Mouse (Mus musculus) layer of hippocampus, adult 9-10 months (tissue): ENCODE results near the gene Naa40.

Experiments
- DNase-seq: peaks from one replicate; pipeline ENCODE4 v3.0.0; 2022; ENCODE audit warnings: low spot score

Naa40 gene

GRCm38 (mm10) chr19:7265478-7266191, 24.7 kb upstream of the Naa40 start:
- no peak for DNase-seq

DNA sequence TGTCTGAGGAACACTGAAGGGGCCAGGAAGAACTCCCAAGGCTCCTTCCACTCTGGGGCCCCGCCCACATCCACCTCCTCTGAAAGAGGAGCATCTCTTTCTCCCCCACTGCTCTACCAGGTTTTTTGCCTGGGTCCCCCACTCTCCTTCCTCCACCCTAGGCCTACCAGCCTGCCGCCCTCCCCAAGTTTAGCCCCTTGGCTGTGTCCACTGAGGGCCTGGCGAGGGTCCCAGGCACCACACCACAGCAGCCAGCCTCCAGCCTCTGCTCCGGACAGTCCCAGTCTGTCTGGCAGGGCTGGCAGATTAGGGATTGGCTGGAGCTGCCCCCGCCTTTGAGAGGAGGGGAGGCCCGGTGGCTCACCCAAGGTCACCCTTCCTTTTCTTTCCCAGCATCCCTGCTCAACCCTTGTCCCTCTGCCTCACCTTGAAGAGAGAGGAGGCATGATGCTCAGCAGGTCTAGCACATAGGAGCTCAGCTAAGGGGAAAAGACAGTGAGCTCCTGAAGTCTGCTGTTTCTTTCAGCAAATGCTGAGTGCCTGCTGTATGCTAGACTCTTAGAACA, 23.9 kb upstream of the Naa40 start:
- no peak for DNase-seq

- DNase-seq, result no peak
These were observed 23.2 kb upstream of the Naa40 start for GRCm38 (mm10) chr19:7264088-7264765.

DNA sequence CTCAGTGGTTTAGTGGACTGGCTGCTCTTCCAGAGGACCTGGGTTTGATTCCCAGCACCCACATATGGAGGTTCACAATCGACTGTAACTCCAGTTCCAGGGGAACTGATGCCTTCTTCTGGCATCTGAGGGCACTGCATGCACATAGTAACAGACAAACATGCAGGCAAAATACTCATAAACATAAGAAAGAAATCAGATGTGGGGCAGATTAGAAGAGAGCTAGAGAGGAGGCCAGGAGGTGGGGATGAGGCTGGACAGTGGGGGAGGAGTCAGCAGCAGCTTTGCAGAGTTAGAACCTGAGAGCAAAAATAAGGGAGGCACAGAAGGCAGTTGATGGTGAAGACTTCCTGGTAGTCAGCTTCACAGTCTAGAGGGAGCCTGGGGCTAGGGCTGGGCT, 21.6 kb upstream of the Naa40 start:
- DNase-seq, result no peak

DNA sequence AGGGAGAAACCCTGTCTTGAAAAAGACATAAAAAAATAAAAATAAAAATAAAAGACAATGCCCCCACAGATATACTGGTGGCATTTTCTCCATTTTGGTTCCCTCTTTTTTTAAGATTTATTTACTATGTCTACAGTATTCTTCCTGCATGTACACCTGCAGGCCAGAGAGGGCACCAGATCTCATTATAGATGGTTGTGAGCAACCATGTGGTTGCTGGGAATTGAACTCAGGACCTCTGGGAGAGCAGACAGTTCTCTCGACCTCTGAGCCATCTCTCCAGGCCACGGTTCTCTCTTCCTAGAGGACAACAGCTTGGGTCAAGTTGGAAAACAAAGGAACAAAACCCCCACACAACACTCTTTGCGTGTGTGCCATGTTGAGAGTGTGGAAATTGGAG, 21.0 kb upstream of the Naa40 start:
- no peak for DNase-seq

DNA sequence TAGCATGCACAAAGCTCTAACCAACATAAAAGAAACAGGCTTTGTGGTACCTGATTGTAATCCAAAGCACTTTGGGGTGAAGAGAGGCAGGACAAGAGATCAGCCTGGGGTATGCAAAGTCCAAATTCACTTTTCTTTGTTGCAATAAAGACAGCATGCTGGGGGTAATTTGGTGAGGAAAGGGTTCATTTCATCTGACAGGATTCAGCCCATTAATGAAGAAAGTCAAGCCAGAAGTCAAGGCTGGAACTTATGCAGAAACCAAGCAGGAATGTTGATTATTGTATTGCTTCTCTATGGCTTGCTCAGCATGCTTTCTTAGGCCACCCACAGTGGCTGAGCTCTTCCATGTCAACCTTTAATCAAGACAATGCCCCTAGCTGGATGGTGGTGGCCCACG, 20.5 kb upstream of the Naa40 start:
- DNase-seq, result no peak

DNA sequence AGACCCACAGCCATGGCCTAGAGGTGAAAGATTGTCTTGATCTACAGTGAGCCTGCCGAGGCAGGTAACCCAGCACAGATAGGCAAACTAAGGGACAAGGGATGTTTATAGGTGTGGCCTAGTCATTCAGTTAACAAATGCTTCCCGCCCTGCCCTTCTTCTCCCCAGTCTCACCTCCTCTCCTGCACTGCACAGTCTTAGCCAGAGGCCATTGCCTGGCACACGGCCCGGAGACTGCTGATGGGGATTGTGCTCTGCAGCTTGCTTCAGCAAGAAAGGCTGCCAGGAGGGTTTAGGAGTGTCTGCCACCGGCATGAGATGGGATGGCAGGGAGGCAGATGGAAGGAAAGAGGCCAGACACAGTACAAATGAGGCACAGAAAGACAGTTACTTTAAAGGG, 16.9 kb upstream of the Naa40 start:
- DNase-seq, result no peak

DNA sequence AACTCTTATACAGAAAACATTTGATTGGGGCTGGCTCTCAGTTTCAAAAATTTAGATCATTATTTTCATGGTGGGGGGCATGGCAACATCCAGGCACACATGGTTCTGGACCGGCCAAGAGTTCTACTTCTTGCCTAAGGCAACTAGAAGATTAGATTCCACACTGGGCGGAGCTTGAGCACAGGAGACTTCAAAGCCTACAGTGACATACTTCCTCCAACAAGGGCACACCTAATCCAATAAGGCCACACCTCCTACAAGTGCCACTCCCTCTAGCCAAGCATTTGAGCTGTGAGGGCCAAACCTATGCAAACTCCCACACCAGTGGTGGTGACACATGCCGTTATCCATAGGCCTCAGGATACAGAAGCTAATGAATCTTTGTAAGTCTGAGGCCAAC, 5.0 kb upstream of the Naa40 start:
- no peak for DNase-seq

DNA sequence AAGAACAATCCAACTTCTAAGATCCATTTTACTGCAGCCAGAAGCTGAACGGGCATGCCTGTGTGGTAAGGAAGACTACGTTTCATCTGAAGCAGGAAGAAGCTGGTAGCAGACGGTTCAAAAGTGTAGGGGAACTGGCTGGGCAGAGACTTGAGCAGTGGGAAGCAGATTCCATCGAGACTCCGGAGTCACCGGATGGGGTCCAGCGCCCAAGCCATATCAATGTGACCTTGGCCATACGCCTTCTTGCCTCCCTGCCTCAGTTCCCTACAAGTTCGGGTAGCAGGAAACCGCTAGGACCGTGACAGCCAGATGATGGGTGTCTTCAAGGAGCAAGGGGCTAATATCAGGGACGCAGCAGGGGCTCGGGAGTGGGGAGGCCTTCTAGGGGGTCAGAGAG, 692 bp downstream of the Naa40 start:
- DNase-seq, result no peak

- DNase-seq, result no peak
These were observed 1.4 kb downstream of the Naa40 start for GRCm38 (mm10) chr19:7239574-7239973.

GRCm38 (mm10) chr19:7236742-7237141, 4.2 kb downstream of the Naa40 start:
- DNase-seq, result no peak

DNA sequence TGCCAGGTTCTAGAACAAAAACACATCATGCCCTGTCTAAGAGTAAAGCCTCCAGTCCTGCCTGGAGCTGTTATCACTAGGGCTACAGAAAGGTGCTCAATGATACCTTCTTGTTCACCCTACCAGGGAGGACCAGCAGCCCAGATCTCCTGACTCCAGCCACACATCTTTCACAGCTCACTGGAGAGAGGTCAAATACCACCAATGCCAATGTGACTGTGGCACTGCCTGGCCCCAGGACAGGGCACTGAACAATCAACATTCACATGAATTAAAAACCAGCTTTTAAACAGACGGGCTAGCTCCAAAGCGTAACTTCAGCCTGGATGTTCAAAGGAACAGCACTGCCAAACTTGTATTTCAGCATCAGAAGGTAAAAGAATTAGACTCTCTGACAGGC, 5.0 kb downstream of the Naa40 start:
- DNase-seq, result no peak

- no peak for DNase-seq
These were observed 5.5 kb downstream of the Naa40 start for GRCm38 (mm10) chr19:7235461-7235860.

DNA sequence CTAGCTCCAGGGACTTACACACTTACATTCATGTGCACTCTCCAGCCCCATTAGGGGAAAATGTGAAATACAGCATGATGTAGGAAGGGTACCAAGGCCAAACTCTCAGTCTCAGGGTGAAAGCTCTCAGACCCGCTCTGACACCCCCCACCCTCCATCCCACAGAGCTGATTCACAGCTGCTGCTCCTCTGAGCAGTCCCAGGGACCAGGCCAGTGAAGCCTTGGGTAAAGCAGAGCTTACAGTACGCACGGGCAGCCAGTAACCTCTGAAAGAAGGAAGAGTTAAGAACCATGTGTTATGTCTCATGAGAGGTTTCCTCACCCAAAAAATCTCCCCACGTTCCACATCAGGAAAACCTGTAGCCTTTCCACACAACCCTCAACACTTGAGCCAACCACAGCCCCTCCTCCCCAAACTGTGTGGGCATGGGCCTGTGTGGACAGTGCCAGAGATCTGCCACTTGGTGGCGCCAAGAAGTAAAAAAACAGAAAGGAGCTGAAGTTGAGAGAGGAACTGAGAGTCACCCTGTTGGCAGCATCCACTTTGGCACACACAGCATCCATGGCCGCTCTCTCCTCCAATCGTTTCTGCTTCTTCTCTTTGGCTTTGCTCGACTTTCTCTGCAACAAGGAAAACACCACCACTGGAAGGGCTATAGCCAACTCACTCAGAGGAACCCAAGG, 6.3 kb downstream of the Naa40 start:
- peak; percentile 79 for DNase-seq

DNA sequence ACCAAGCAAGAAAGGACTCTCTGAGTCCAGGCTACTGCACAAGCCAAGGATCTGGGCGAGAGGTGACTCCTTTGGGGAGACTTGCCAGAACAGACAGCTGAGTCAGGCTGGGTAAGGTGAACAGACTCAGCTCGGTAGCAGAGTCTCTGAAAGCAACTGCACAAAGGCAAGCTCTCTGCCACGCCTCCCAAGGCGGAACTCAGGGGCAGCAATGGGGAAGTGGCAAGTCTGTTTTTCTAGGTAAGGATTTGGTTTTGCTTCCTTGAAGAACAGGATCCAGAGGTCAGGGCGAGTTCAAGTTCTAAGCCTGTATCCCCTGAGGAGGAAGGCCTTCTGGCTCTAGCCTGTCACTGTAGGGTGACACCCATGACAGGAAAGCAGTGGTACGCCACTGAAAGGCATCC, 14.5 kb downstream of the Naa40 start:
- no peak for DNase-seq

- no peak for DNase-seq
These were observed 15.8 kb downstream of the Naa40 start for GRCm38 (mm10) chr19:7225096-7225690.

DNA sequence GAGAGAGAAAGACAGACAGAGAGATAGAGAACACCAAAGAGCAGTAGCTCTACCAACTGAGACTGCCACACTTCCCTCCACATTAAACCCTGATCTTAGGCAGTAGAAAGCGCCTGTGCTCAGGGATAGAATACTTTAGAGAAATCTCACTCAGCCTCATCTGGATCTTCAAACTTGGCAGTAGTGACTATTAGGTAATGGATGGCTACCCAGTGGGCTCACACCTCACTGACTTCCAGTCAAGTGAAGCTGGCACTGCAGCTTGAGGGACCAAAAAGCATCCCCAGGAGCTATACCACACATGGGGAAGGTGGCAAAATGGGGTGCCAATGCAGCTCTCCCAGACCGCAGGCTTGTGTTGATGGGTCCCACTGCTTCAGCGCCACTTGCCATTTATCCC, 16.7 kb downstream of the Naa40 start:
- DNase-seq, result no peak

DNA sequence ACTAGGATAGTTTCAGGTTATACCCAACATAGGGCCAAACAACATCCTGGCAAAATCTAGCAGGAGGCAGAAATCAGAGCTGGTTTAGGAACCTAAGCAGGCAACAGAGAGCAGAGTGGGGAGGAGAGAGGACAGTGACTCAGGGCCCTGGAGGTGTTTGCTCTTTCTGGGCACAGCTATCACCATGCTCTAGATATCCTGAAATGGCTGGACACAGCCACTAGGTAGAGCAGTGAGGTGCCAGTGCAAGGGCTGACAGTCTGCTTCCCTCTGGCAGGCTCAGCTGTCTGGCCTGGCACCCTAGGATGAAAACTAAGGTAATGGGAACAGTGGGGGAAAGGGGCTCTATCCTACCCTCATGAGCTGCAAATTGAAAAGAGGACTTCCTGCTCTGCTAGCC, 17.5 kb downstream of the Naa40 start:
- no peak for DNase-seq

- DNase-seq, result no peak
These were observed 18.8 kb downstream of the Naa40 start for GRCm38 (mm10) chr19:7222196-7222595.

GRCm38 (mm10) chr19:7218753-7219152, 22.2 kb downstream of the Naa40 start:
- no peak for DNase-seq

DNA sequence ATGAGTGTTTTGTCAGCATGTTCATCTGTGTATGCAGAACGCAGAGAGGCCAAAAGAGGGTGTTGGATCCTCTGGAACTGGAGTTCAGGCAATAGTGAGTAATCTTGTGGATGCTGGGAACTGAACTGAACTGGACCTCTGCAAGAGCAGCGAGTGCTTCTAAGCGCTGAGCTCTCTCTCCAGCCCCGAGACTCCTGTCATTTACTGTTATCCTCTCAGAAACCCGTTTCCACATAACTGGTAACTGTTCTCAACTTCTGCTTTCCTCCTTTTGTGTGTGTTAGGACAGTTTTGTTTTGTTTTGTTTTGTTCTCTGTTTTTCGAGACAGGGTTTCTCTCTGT, 23.1 kb downstream of the Naa40 start:
- no peak for DNase-seq

DNA sequence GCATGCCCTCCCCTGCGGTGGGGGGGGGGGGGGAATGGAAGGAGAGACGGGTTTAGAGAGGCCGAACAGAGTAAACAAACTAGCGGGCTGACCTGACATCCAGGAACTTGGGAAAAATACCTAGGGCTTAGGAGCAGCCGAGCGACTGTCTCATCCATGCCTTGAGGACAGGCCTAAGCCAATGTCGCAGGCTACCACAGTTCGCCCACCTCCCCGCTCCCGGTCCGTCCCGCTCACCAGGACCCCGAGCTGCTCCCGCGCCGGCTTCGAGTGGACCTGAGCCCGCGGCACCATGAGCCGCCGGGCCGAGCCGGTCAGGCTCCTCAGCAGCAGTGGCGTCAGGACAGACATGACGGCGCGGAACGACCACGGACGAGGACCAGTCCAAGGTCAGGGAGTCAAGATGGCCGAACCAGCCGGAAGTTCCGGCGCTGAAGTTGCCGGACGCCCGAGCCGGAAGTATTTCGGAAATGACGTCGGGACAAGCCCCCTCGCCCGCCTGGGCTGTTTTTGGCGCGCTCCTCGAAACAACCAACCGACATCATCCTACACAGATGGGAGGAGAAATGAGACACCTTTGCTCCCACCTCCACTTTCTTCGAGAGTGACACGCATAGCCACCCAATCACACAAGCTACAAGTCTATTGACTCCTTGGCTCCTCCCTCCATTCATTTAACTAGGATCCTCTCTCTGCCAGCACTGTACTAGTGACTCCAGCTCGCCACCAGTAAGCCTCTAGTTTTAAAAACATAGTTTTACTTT, 23.6 kb downstream of the Naa40 start, which contains the start of gene Cox8a:
Gene Cox8a (minus strand): TSS at position 455 of the 764 bp plus-strand sequence.
- DNase-seq, result peak; percentile 92
